Mouse (Mus musculus) neural tube, embryonic 11.5 days (tissue): ENCODE measurements at regions not wholly inside any gene's neighbourhood (a gene's known extent, or its start where the extent isn't known, plus 50 kb on each side); places are given as distances from the start of the nearest gene placed in this dataset.

ENCODE experiments used
- ATAC-seq: fragments of 200-750 bp; cut with Nextera tagmentation; 2 replicates; pipeline ENCODE4 v1.8.0; 2017; ENCODE audit warnings: moderate number of reproducible peaks, mild to moderate bottlenecking, moderate TSS enrichment, moderate library complexity; ENCODE audit not compliant: insufficient read depth, low FRiP score, low TSS enrichment
- DNase-seq: peaks from one replicate; pipeline ENCODE4 v3.0.0-alpha.2; 2015; ENCODE audit warnings: low spot score
- H3K27ac ChIP-seq: fragments of 300-500 bp; sonication (generic); 2 replicates; pipeline ENCODE4 v1.5.1; 2014; ENCODE audit warnings: low read depth, mild to moderate bottlenecking, low read length
- H3K27me3 ChIP-seq: fragments of 300-500 bp; sonication (generic); 2 replicates; pipeline ENCODE4 v1.6.1; 2014; ENCODE audit warnings: mild to moderate bottlenecking, low read length, mixed read lengths; ENCODE audit not compliant: control insufficient read depth, insufficient read depth
- H3K36me3 ChIP-seq: fragments of 300-500 bp; sonication (generic); 2 replicates; pipeline ENCODE4 v1.6.1; 2014; ENCODE audit warnings: mild to moderate bottlenecking, low read length, moderate library complexity, mixed read lengths; ENCODE audit not compliant: control insufficient read depth, insufficient read depth
- H3K4me1 ChIP-seq: fragments of 300-500 bp; sonication (generic); 2 replicates; pipeline ENCODE4 v1.6.1; 2014; ENCODE audit warnings: low read length, mixed read lengths; ENCODE audit not compliant: control insufficient read depth, insufficient read depth
- H3K4me2 ChIP-seq: fragments of 300-500 bp; sonication (generic); 2 replicates; pipeline ENCODE4 v1.6.1; 2014; ENCODE audit warnings: low read depth, mild to moderate bottlenecking, moderate library complexity
- H3K4me3 ChIP-seq: fragments of 300-500 bp; sonication (generic); 2 replicates; pipeline ENCODE4 v1.5.1; 2014; ENCODE audit warnings: low read depth, low read length
- H3K9ac ChIP-seq: fragments of 300-500 bp; sonication (generic); 2 replicates; pipeline ENCODE4 v1.6.1; 2014; ENCODE audit warnings: mild to moderate bottlenecking, low read length
- H3K9me3 ChIP-seq: fragments of 300-500 bp; sonication (generic); 2 replicates; pipeline ENCODE4 v1.6.1; 2016; ENCODE audit warnings: low read length; ENCODE audit not compliant: control insufficient read depth
- WGBS: fragments of 180-500 bp; shearing (Covaris S2); extraction: QIAGEN DNeasy Blood & Tissue Kit; methylation state at CpG from one replicate; pipeline ENCODE4 v1.1.7; 2014; 5-methylcytosine and 5-hydroxymethylcytosine counted together

GRCm38 (mm10) chr2:128493871-128494270 is 97.1 kb upstream of the Spdye4c start:
- Histone ChIP-seq H3K4me1 (no peaks in the 10 kb centered on the region), H3K9ac (no peak overlapping the region), H3K4me2 (no peak overlapping the region), H3K9me3 (no peaks in the 10 kb centered on the region), H3K27ac (no peak overlapping the region), H3K27me3 (no peaks in the 10 kb centered on the region), H3K36me3 (no peaks in the 10 kb centered on the region), H3K4me3 (no peak overlapping the region)
- WGBS = 85% methylated on average over 5 of the region's 5 CpGs
- ATAC-seq = no peak
- DNase-seq = no peak

DNA sequence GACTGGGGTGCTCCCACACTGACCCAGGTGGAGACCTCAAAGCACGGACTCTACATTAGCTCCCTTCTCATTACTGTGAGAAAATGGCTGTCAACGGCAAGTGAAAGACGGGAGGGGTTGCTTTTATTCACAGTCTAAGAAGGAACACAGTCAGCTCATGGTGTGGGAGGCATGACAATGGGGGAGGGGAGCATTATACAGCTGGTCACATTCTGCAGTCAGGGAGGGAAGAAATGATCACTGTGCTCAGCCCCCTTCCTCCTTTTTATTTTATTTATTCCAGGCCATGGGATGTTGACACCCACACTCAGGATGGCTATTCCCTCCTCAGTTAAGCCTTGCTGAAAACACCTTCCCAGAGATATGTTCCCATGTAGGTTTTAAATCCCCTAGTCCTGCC is 93.1 kb upstream of the Spdye4c start:
- 56% methylated on average over 3 of the region's 3 CpGs for WGBS
- Histone ChIP-seq H3K36me3 (no peaks in the 10 kb centered on the region), H3K9ac (no peak overlapping the region), H3K4me3 (no peak overlapping the region), H3K27me3 (no peaks in the 10 kb centered on the region), H3K9me3 (no peaks in the 10 kb centered on the region), H3K4me1 (no peaks in the 10 kb centered on the region), H3K27ac (no peak overlapping the region), H3K4me2 (no peak overlapping the region)
- ATAC-seq = no peak
- DNase-seq = no peak

DNA sequence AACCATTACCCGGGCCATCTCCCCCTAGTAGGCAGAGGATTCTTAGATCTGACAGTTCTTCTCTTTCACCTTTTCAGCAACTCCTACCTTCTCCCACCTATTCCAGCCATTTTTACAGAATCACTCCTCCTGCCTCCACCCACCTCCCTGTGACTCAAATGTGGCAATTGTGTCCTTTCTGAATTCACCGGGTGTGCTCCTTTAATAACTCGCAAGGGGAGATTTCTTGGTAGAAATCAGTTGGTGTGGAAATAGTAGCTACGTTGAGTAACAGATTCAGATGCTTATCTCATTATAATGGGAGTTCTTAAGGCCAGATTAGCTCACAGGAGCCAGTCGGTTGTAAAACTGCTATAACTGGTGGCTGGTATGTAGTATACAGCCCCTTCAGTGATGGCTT is 92.4 kb upstream of the Spdye4c start:
- no peaks in the 10 kb centered on the region for H3K9me3 ChIP-seq
- H3K27ac ChIP-seq = no peak overlapping the region
- no peaks in the 10 kb centered on the region for H3K27me3 ChIP-seq
- H3K9ac ChIP-seq = no peak overlapping the region
- ATAC-seq (no peak), DNase-seq (no peak)
- no peaks in the 10 kb centered on the region for H3K36me3 ChIP-seq
- 87% methylated on average over 5 of the region's 5 CpGs for WGBS
- no peak overlapping the region for H3K4me3 ChIP-seq
- H3K4me1 ChIP-seq = no peaks in the 10 kb centered on the region
- H3K4me2 ChIP-seq = no peak overlapping the region

GRCm38 (mm10) chr2:128499575-128500184 is 91.3 kb upstream of the Spdye4c start:
- no peaks in the 10 kb centered on the region for H3K27me3 ChIP-seq
- no peak overlapping the region for H3K27ac ChIP-seq
- no peak for DNase-seq
- no peak overlapping the region for H3K9ac ChIP-seq
- H3K4me3 ChIP-seq = no peak overlapping the region
- WGBS = 84% methylated on average over 14 of the region's 14 CpGs
- no peaks in the 10 kb centered on the region for H3K4me1 ChIP-seq
- no peak overlapping the region for H3K4me2 ChIP-seq
- ATAC-seq = no peak
- H3K36me3 ChIP-seq = no peaks in the 10 kb centered on the region
- no peaks in the 10 kb centered on the region for H3K9me3 ChIP-seq

- H3K4me2 ChIP-seq = no peak overlapping the region
- H3K4me1 ChIP-seq = no peaks in the 10 kb centered on the region
- H3K27ac ChIP-seq = no peak overlapping the region
- H3K36me3 ChIP-seq = no peaks in the 10 kb centered on the region
- no peaks in the 10 kb centered on the region for H3K27me3 ChIP-seq
- DNase-seq (no peak), ATAC-seq (no peak)
- no peak overlapping the region for H3K4me3 ChIP-seq
- no peaks in the 10 kb centered on the region for H3K9me3 ChIP-seq
- H3K9ac ChIP-seq = no peak overlapping the region
- 76% methylated on average over 4 of the region's 4 CpGs for WGBS
These were observed 88.3 kb upstream of the Spdye4c start for GRCm38 (mm10) chr2:128502676-128503075.

- Histone ChIP-seq H3K4me1 (no peaks in the 10 kb centered on the region), H3K27me3 (no peaks in the 10 kb centered on the region), H3K4me3 (no peak overlapping the region), H3K9ac (no peak overlapping the region), H3K27ac (no peak overlapping the region), H3K36me3 (no peaks in the 10 kb centered on the region), H3K9me3 (no peaks in the 10 kb centered on the region), H3K4me2 (no peak overlapping the region)
- WGBS = 77% methylated on average over 2 of the region's 2 CpGs
- DNase-seq (no peak), ATAC-seq (no peak)
These were observed 87.7 kb upstream of the Spdye4c start for GRCm38 (mm10) chr2:128503136-128503935.

- Histone ChIP-seq H3K4me2 (no peak overlapping the region), H3K4me1 (no peaks in the 10 kb centered on the region), H3K9ac (no peak overlapping the region), H3K9me3 (no peaks in the 10 kb centered on the region), H3K27ac (no peak overlapping the region), H3K27me3 (no peaks in the 10 kb centered on the region), H3K36me3 (no peaks in the 10 kb centered on the region), H3K4me3 (no peak overlapping the region)
- WGBS = 75% methylated on average over 11 of the region's 11 CpGs
- no peak for DNase-seq
- ATAC-seq = no peak
These were observed 83.3 kb upstream of the Spdye4c start for GRCm38 (mm10) chr2:128507591-128508243.

GRCm38 (mm10) chr2:128508244-128508605 is 82.8 kb upstream of the Spdye4c start:
- Histone ChIP-seq H3K9me3 (no peaks in the 10 kb centered on the region), H3K27me3 (no peaks in the 10 kb centered on the region), H3K9ac (no peak overlapping the region), H3K4me2 (no peak overlapping the region), H3K36me3 (no peaks in the 10 kb centered on the region), H3K27ac (no peak overlapping the region), H3K4me1 (no peaks in the 10 kb centered on the region), H3K4me3 (no peak overlapping the region)
- WGBS = 85% methylated on average over 2 of the region's 2 CpGs
- DNase-seq = no peak
- no peak for ATAC-seq

DNA sequence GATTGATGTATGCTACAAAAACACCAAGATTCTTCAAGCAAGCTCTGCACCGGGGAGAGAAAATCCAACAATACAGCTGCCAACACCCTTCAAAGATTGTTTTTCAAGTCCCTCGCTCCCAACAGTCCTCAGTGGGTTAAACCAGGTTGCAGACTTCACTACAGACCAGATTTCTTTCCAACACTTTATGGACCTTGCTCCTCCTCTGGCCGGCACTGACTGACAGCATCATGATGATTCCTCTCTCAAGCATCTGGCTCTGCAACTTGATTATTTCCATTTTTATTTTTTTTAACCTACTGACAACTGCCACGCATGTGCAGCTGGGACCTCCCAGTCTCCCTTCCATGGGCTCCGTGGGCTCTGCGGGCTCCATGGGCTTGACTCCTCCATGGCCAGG is 79.7 kb upstream of the Spdye4c start:
- no peak overlapping the region for H3K9ac ChIP-seq
- no peak overlapping the region for H3K27ac ChIP-seq
- ATAC-seq (no peak), DNase-seq (no peak)
- 79% methylated on average over 6 of the region's 6 CpGs for WGBS
- H3K4me2 ChIP-seq = no peak overlapping the region
- no peak overlapping the region for H3K4me3 ChIP-seq
- H3K27me3 ChIP-seq = no peaks in the 10 kb centered on the region
- no peaks in the 10 kb centered on the region for H3K9me3 ChIP-seq
- H3K4me1 ChIP-seq = no peaks in the 10 kb centered on the region
- H3K36me3 ChIP-seq = no peaks in the 10 kb centered on the region
